Mouse (Mus musculus) lung, postnatal 10 days (tissue): ENCODE results near the gene Nfib.
A peak's percentile ranks its signal among the peaks of the same experiment; 100 is the strongest.

ENCODE experiments used
- DNase-seq: peaks from one replicate; pipeline ENCODE4 v3.0.0; 2021

Gene Nfib

DNA sequence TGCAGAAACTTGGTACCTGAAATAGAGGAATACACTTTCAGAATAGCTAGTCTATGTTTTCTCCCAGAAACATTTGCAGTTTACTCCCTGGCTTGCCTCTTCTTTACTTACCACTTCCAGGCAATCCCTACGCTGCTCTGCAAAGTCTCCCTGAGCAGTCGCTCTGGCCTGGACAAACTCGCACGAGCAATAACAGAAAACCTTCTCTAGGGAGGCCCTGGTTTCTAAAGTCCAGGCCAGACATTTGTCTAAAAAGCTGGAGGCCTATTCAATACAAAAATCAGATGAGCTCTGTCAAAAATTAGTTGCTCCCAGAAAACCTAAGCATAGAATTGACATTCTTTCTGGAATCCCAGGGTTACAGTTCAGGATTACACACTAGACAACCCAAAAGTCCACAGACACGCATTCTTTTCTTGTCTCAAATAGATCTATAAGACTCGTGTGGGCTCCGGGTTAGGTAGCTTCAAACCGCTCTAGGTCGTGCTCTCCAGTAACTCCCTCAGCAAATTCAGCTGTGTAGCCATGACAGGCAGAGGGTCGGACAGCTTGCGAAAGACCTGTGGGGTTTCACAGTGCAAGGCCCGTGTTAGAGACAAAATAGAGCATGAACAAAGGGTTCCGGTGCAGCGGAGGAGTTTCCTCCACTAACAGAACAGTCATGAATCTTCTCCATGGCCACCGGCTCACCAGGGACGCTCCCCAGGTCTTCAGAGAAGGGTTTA, 118.2 kb downstream of the Nfib start:
- no peak for DNase-seq

DNA sequence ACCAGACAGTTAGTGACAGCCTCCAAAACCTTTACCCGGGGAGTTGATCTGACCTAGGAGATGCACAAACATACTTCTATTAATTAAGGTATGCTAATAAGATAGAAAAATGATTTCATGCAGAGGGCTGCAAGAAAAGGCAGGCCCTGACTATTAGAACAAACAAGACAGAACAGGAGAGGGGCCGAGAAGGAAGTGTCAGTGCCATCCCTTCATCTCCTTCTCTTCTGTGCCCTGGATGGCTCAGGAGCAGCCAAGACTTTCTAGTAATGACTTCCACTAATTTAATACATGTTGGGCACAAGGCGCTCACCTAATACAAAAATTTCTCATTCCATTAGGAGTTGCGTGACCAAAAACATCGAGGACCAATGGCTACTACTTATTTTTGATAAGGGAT, 118.9 kb downstream of the Nfib start:
- no peak for DNase-seq

DNA sequence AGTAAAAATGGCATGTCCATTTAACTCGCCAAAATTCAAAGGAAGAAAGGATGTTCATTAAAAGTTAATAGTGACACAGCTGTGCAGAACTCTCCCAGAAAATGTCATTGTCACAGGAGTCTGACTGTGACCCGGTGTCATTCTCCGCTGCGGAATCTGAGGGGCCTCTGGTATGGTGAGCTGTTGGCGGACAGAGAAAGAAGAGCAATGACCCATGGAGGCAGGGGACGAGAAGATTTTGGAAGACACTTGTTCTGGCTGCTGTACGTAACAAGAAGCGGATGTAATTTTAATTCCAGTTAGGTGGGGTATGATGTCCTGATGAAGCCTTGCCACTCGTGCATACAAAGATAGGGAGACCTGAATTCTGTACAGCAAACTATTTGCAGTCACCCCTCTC, 120.0 kb downstream of the Nfib start:
- no peak for DNase-seq

DNA sequence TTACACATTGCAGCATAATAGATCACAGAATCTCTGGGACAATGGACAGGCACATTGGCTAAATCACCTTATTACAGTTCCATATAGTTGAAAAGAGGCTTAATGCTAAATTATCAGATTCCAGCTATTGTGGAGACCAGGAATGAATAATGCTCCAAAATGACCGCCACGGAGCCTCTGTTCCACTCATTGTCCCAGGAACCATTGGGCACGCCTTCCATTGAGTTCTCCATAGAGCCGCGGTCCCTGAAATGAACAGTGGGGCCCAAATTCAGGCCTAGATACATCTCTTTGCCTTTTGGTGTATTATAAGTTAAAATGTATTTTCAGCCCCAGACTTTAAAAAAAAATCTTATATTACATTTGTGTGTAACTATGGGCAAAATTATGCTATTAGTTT, 120.5 kb downstream of the Nfib start:
- no peak for DNase-seq

DNA sequence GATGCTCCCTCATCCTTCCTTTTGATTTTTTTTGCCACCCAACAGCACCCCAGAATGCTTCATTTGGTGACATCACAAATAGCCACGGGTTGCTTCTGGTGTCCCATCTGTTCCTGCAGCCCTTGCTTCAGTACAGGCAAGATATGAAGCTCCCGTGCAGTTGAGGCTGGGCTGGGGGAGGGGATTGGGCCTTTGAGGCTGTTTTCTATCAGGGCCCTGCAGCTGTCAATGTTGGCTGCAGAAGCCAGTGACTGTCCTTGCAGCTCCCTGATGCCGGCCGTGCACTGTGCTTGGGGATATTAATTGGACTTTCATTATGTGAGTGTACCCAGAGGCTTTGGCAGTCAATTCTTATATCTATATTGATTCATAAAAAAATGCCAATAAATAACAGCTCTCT, 121.0 kb downstream of the Nfib start:
- DNase-seq: no peak

DNA sequence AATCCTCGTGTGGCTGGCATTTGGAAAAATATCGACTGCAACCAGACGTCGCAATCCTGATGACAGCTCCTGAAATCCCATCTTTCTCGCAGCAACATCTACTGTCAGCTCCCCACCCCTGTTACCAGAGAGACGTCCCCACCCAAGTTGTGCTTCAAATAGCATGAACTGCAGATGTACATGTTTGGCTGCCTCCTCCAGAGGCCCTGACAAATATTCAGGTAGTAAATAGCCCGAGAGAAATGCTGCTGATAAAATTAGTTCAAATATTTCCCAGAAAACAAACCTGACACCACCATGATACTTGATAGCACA, 132.3 kb downstream of the Nfib start:
- no peak for DNase-seq

DNA sequence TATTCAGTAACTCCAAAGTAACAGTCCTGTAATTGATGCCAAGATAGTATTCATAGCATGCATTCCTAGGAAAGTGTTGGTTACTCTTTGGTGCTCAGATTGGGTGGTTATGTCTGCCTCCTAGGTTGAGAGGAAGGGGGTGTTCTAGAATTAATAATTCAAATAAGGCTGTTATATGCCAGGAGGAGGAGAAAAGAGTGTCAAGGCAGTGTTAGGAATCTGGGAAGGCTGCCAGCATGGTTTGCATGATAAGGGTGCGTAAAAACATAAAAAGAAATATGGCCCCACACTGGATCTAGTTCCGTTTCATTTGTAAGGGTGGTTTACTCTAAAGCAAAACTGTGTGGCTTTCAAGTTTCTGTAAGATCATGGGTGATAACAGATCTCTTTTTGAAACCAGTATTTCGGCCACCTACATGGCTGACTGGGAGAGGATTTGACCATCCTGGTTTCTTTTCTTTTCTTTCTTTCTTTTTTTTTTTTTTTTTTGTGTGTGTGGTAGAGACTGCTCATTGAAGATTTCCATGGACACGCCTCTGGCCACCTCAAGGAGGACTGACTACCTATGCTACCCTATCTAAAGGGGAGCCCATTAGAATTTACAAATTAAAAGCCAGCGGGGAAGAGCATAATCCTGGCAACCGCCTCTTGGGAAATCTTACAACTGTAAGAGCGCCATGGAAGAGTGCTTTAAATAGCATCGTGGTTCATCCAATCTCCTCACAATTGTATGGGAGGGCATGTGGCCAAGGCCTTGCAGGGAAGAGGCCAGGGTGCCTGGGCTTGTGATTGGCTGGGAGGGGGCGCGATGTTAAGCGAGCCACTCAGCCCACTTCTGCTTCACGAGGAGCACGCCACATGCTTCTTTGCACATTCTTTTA, 132.9 kb downstream of the Nfib start:
- DNase-seq: peak; percentile 37

DNA sequence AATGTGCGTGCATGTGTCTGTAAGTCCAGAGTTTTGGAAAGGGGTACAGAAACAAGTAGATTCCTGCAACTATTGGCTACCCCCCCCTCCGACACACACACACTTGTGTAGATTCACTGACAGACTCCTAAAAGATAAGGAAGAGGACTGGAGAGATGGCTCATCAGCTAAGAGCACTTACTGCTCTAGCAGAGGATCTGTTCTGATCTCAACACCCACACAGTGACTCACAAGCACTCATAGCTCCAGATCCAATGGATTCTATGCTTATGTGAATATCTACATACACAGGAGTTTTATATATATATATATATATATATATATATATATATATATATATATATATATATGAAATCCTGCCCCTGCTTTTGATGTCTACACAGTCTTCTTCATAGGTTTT, 146.7 kb downstream of the Nfib start:
- no peak for DNase-seq

DNA sequence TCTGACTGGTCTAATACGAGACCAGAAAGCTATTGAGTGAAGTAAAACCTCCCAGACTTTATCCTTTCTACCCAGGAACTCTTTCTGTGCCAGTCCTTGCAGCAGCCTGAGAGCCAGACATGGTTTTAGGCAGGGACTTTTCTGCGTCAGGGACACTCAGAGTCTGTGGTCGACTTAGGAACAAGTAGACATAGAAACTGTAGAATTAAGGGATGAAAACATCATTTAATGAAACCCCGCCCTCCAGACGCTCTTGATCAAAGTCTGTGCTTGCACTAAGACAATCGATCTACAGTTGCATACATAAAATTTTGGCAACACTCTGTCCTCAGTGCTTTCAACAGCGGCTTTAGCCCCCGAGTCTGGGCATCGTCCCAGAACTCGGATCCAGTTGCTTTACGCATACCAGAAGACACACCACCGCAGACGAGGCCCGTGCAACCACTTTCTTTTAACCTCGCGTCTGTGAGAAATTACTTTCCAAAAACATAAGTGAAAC, 149.8 kb downstream of the Nfib start:
- DNase-seq: no peak

DNA sequence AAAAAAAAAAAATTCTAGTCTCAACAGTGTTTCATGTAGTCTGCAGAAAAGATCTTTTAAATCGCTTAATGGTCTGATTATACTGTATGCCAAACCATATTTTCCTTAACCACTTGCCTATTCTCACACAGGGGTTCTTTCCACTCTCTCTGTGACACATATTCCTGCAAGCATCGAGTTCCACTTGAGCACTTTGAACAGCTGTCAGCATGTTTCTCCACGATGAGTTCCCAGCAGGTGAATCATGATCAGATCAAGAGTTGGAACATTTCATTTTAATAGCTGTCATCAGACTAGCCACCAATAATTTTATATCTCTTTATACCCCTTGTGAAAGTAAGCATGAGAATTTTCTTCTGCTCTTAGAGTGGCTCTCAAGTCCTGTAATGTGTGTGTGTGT, 151.9 kb downstream of the Nfib start:
- DNase-seq: no peak

DNA sequence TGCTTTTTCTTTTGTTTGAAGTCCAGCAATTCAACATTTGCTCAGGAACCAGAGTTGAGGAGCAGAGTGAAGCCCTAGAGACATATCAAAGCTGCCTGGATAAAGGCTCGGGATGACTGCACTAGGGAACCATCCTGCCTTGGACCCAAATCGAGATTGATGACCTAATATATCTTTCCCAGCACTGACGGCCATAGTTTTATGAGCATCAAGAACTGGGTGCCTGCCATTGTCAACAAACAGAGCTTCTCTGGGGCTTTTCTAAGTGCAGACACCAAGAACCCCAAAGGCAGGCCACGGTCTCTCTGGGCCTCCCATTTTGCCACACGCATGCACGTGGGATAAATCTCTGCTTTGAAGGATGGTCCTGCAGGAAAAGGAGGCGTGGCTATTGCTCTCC, 153.3 kb downstream of the Nfib start:
- DNase-seq: peak; percentile 61

DNA sequence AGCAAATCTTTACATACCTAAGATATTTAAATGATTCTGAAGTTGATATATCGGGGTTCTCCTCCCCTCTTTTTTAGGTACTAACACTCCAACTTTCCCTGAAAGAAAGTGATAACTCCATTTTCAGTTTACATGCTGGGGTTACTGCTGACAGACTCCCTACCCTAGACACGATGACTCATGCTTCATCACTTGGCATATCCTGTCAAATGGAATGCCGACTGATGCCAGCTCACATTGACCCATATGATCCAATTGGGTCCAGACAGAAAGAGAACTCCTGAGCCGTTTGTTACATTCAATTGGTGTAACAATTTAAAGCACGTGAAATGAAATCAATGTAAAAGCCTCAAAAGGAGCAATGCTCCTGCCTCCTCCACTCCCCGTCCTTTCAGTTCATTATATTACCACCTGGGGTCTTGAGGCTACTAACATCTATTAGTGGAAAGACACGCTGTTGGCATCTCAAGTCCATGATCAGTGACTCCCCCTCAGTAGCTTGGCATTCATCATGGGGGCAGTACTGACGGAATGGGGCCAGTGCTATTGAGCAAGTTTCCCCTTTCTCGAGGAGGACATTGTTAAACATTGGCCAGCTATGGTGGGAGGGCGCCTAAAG, 155.7 kb downstream of the Nfib start:
- no peak for DNase-seq

DNA sequence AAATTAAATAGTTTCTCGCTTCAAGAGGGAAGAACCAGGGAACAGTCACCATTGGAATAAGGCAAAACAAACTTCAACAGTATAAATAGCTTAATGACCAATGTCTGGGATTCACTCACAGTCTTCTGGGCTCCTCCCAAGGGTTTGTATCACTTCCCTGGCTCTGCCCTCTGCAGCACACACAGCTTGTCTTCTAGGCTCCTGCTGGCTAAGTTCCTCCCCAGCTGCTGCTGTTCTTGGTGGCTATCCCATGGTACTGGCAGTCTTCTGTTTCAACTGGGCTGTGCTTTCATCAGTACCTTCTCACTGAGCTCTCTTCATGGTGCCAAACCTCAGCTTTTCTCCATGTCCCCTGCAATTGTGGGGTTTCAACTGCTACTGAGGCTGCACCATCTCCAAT, 157.3 kb downstream of the Nfib start:
- DNase-seq: peak; percentile 46

DNA sequence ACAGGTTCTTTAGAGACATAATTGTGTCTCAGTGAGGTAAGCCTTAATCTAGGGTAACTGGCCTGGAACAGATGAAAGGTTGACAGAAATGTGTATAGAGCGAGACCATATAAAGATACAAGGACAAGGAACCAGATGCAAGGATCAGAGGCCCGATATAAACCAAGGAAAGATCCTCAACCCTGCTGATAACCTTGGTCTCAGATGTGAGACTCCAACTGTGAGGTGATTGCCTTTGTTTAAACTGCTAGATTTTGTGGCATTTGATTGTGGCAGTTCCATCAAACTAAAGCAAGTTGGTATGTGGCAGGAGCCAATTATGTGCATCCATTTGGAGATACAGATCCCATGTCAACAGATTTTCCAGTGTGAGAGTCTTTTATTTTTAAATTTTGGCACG, 161.6 kb downstream of the Nfib start:
- DNase-seq: no peak

DNA sequence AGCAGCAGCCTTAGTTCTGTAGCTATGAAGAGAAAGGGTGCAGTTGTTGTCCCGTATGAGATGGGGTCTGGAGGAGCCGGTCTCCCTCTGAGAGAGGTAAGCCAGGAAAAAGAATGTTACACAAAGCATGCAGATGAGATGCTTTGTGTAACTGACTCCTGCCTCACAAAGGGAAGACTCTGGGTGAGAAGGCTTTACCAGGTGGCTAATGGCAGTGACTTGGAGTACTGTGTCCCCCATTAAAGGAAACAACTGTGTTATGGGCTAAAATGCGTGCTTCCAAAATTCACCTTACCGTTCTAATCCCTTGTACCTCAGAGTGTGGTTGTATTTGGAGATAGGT, 162.2 kb downstream of the Nfib start:
- no peak for DNase-seq

DNA sequence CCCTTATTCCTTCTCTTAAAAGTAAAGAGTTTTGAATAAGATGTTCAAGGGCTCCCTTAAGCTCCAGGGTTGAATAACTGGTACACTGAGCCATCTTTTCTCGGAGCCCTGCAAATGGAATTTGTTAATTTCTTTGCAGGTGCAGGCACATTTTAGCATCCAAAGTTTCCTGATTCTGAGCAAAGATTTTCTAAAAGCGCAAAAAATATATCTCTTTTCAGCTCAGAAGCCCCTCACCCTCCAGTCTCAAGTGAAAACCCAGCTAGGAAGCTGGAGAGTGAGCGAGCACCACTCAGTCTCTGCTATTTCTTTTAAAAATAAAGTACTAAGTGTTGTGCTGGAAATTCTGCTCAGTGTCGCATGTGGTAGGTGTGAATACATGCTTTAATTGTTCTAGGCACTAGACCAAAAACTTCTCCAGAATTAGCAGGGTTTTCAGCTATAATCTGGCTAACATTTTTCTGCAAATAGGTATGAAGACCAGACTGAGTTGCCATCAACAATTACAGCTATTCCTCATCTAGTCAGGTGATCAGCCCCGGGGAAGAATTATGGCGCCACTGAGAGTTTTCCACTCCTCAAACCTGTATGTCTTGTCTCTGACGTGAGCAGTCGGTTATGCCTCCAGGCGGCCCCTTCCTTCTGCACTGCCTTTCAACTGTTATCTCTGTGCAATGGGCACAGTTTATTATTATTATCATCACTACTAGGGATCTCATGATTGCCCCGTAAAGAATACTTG, 162.7 kb downstream of the Nfib start:
- no peak for DNase-seq

DNA sequence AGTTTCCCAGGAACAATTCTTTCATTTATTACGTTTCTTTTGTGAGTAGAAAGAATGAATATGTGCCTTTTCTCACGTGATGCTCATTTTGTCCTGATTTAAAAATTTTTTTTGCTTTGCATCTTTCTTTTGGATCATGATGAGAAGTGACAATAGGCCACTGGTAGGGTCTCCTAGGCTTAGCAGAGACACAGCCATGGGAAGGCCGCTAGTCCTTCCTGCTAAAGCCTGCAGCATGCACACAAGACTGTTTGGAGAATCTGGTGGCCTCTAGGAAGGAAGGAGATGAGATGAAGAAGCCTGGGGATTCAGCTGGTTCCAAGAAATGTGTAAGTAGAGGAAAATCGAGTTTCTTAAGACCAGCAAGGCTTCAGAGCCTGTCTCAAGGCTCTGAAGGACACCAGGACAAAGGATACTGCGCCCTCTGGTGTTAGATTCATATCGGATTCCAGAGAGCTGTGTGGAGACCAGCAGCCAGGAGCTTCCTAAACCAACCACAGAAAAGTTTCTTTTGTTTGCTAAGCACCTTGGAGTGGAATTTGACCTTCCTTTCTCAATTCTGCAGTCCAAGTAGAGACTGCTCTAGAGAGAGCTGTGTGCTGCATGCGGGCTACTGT, 163.5 kb downstream of the Nfib start:
- peak; percentile 91 for DNase-seq

DNA sequence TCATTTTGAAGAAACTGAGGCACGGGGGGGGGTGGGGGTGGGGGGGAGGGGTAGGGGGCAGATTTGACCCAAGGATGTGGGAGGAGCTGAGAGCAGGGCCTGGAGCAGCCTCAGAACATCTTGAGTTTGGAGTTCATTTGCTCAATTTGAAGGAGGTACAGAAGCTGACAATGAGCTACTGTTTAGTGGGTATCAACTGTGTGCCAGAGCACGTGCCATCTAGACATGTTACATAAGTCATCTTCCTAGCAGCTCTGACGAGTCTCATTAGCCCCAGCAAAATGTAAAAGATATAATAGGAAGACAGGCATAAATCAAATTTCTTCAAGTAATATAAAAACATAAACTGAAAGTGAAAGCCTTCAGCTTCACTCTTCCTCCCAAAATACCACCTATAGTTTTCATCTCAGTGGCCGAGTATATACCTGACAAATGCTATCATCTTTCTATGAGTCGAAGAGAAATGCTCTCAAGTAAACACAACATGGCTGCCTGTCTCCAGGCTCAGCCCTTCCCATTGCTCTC, 165.0 kb downstream of the Nfib start:
- DNase-seq: no peak

DNA sequence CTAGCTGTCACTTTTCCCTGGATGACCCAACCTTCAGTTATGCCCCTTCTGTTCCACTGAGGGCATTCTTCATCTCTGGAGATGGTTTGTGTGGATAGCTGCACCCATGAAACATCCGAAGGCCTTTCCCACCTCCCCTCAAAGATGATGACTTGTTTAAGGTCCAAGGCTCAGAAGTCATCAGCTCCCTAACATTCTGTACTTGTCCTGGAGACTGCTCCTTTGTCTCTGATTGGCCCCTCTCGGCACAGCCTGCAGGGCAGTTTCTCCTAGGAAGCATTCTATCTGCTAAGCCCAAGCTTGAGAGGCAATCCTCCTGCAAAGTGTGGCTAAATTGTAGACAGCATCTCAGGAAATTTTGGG, 165.5 kb downstream of the Nfib start:
- DNase-seq: no peak

DNA sequence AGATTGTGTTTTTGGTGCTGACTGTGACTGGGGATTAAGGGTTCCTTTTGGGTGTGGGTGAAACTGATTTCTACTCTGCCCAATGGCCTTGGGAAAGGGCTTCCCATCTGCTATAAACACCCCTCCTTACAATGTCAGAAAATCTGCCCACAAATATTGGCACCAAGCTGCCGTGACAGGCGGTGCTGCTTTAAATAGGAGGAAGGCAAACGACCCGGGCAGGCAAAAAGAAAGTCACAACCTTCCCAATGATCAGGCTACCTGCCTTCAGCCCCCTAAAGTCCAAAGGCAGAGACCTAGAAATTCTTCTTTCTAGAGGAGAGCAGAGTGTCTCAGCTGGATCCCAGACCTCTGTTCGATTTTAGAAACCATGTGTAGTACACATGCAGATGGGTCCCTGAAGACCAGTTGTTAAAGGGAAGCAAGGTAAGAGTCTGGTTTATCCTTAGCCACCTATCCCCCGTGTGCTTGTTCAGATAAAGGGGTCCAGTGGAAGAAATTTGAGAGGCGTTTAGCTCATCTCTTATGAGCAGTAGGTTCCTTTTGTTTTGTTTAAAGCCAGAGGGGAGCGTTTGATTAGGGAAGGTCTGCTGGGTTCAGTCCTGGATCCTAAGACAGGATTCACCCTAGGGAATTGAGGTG, 166.0 kb downstream of the Nfib start:
- no peak for DNase-seq

DNA sequence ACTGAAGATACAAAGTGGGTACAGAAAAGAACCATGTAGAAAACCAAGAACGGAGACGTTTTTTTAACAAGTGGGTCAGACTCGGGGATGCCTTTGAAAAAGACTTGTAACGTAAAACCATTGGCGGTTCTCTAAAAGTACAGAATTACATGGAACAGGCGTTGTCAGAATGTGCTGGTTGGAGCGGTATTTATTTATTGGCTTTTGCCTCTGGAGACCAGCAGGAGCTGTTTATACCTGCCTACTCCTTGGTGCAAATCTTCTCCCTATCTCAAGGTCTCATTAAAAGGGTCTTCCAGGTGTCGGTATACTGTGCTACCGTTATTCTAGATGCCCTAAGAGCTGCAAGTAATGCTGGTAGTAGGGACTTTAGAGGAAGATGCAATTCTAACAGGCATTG, 166.7 kb downstream of the Nfib start:
- no peak for DNase-seq
